Mouse (Mus musculus) forebrain, embryonic 15.5 days (tissue): ENCODE measurements around the gene Mex3a. TPM values are rescaled to one million over a fixed set of nuclear protein-coding genes. Genes with fewer than 3 reads are reported as not detected.

Source experiments
- microRNA counts: library from miRNA; unstranded; fragments of <30 nt; microRNA quantifications from one replicate; lab custom pipeline; 2016
- microRNA-seq: library from miRNA; unstranded; fragments of <30 nt; microRNA quantifications from one replicate; pipeline ENCODE4, GENCODE M21; 2016
- polyA plus RNA-seq: library from polyadenylated mRNA; unstranded; fragments of >200 nt; fragmentation: Nextera tagmentation; extraction: Ambion mirVana; gene quantifications from 2 replicates; pipeline ENCODE4 v1.2.1, GENCODE M21; 2015

Gene Mex3a
- polyA plus RNA-seq, 1 experiment from 2014 or later = 50.6 TPM

MicroRNAs within 50 kb of the gene (microRNA counts, 519-probe panel; counts per million panel counts)
- microRNA mmu-miR-1905 (lab: Ali Mortazavi, UCI) = not detected

Small RNAs within 50 kb of the gene (microRNA-seq; reads per million reads assigned to microRNA genes)
- gene Mir1905 = not detected

Other genes starting within 250 kb of the Mex3a start
- 0.23 TPM in 1 of 2 replicates, not detected in the other for gene Gm38392, start 245.2 kb upstream of the Mex3a start, polyA plus RNA-seq
- 9.2 and 9.6 TPM in 2 replicates for gene Tsacc, start 235.4 kb upstream of the Mex3a start, polyA plus RNA-seq
- 523 and 531 TPM in 2 replicates for gene Cct3, start 235.3 kb upstream of the Mex3a start, polyA plus RNA-seq
- 103 and 105 TPM in 2 replicates for gene Glmp, start 207.4 kb upstream of the Mex3a start, polyA plus RNA-seq
- 1.7 and 2.0 TPM in 2 replicates for gene Tmem79, start 196.2 kb upstream of the Mex3a start, polyA plus RNA-seq
- 59.8 and 65.1 TPM in 2 replicates for gene Smg5, start 196.1 kb upstream of the Mex3a start, polyA plus RNA-seq
- gene Paqr6, start 167.8 kb upstream of the Mex3a start, polyA plus RNA-seq = 0.94 and 1.0 TPM in 2 replicates
- gene Bglap3, start 159.7 kb upstream of the Mex3a start, polyA plus RNA-seq = 0.27 TPM in 1 of 2 replicates, not detected in the other
- gene Bglap2, start 153.7 kb upstream of the Mex3a start, polyA plus RNA-seq = not detected in 2 replicates
- not detected in 2 replicates for gene Bglap, start 147.9 kb upstream of the Mex3a start, polyA plus RNA-seq
- 55.1 and 64.8 TPM in 2 replicates for gene Pmf1, start 122.1 kb upstream of the Mex3a start, polyA plus RNA-seq
- gene Slc25a44, start 107.3 kb upstream of the Mex3a start, polyA plus RNA-seq = 31.3 and 33.2 TPM in 2 replicates
- 16.3 and 17.7 TPM in 2 replicates for gene Sema4a, start 71.2 kb upstream of the Mex3a start, polyA plus RNA-seq
- gene Lmna, start 22.4 kb upstream of the Mex3a start, polyA plus RNA-seq = 23.4 and 27.5 TPM in 2 replicates
- gene Rab25, start 15.9 kb downstream of the Mex3a start, polyA plus RNA-seq = 0.15 and 0.28 TPM in 2 replicates
- 169 and 187 TPM in 2 replicates for gene Lamtor2, start 20.7 kb downstream of the Mex3a start, polyA plus RNA-seq
- gene Ubqln4, start 21.4 kb downstream of the Mex3a start, polyA plus RNA-seq = 45.8 and 47.6 TPM in 2 replicates
- 133 and 134 TPM in 2 replicates for gene Ssr2, start 43.5 kb downstream of the Mex3a start, polyA plus RNA-seq
- 192 and 193 TPM in 2 replicates for gene Arhgef2, start 73.6 kb downstream of the Mex3a start, polyA plus RNA-seq
- not detected in 2 replicates for gene Rxfp4, start 120.7 kb downstream of the Mex3a start, polyA plus RNA-seq
- gene Khdc4, start 153.4 kb downstream of the Mex3a start, polyA plus RNA-seq = 102 and 104 TPM in 2 replicates
- gene Rit1, start 184.4 kb downstream of the Mex3a start, polyA plus RNA-seq = 51.6 and 53.1 TPM in 2 replicates
- 236 TPM in 2 replicates for gene Syt11, start 242.8 kb downstream of the Mex3a start, polyA plus RNA-seq